Mouse (Mus musculus) stomach, embryonic 15.5 days (tissue): ENCODE measurements around the gene Srrm4. TPM values are rescaled to one million over a fixed set of nuclear protein-coding genes. Genes with fewer than 3 reads are reported as not detected.

Experiments
- ATAC-seq: fragments of 200-750 bp; cut with Nextera tagmentation; 2 replicates; pipeline ENCODE4 v1.8.0; 2017; ENCODE audit warnings: low read depth, moderate number of reproducible peaks, moderate TSS enrichment; ENCODE audit not compliant: insufficient read depth, low FRiP score
- H3K27ac ChIP-seq: fragments of 300-500 bp; sonication (generic); 2 replicates; pipeline ENCODE4 v1.5.1; 2015; ENCODE audit warnings: mild to moderate bottlenecking, inconsistent platforms
- H3K27me3 ChIP-seq: fragments of 300-500 bp; sonication (generic); replicated peaks from 2 replicates; pipeline ENCODE4 v1.6.1; 2015; ENCODE audit warnings: inconsistent platforms
- H3K36me3 ChIP-seq: fragments of 300-500 bp; sonication (generic); 2 replicates; pipeline ENCODE4 v1.6.1; 2015; ENCODE audit warnings: inconsistent platforms
- H3K4me1 ChIP-seq: fragments of 300-500 bp; sonication (generic); 2 replicates; pipeline ENCODE4 v1.6.1; 2015; ENCODE audit warnings: inconsistent platforms
- H3K4me2 ChIP-seq: fragments of 300-500 bp; sonication (generic); 2 replicates; pipeline ENCODE4 v1.6.1; 2015; ENCODE audit warnings: mild to moderate bottlenecking, inconsistent platforms
- H3K4me3 ChIP-seq: fragments of 300-500 bp; sonication (generic); replicated peaks from 2 replicates; pipeline ENCODE4 v1.5.1; 2015; ENCODE audit warnings: inconsistent platforms
- H3K9ac ChIP-seq: fragments of 300-500 bp; sonication (generic); 2 replicates; pipeline ENCODE4 v1.6.1; 2015; ENCODE audit warnings: inconsistent platforms
- H3K9me3 ChIP-seq: fragments of 300-500 bp; sonication (generic); 2 replicates; pipeline ENCODE4 v1.6.1; 2016; ENCODE audit warnings: inconsistent platforms
- WGBS: fragments of 180-500 bp; shearing (Covaris S2); methylation state at CpG from one replicate; pipeline ENCODE4 v1.1.7; 2015; 5-methylcytosine and 5-hydroxymethylcytosine counted together
- polyA plus RNA-seq: library from polyadenylated mRNA; unstranded; fragments of >200 nt; fragmentation: Nextera tagmentation; extraction: Ambion mirVana; gene quantifications from 2 replicates; pipeline ENCODE4 v1.2.1, GENCODE M21; 2015

Gene Srrm4
- polyA plus RNA-seq, 1 experiment from 2014 or later: 1.4 TPM

DNA sequence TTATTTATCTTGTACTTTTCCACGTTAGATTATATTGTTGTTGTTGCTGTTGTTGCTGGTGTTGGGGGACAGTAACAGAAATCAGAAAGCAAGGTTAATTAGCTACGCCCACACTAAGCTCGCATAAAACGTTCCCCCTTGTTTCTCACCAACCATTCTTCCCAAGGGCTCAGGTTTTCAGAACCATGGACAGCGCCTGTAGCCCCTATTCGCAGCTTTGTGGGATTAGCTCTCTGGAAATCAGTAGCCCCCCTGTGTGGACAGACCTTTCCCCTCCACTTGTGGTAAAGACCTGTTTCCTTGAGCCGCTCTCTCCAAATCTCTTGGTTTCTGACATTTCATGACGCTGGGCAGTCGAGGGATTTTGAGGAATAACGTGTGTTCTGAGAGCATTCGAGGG, 45.9 kb downstream of the Srrm4 start:
- no peak overlapping the region for H3K4me2 ChIP-seq
- H3K36me3 ChIP-seq: no peaks in the 10 kb centered on the region
- H3K9me3 ChIP-seq: no peaks in the 10 kb centered on the region
- H3K27ac ChIP-seq: no peak overlapping the region
- no peak overlapping the region for H3K9ac ChIP-seq
- no peaks in the 10 kb centered on the region for H3K4me1 ChIP-seq
- no peak overlapping the region for H3K4me3 ChIP-seq
- no peak for ATAC-seq
- H3K27me3 ChIP-seq: no peaks in the 10 kb centered on the region
- 37% methylated on average over 11 of the region's 11 CpGs for WGBS

DNA sequence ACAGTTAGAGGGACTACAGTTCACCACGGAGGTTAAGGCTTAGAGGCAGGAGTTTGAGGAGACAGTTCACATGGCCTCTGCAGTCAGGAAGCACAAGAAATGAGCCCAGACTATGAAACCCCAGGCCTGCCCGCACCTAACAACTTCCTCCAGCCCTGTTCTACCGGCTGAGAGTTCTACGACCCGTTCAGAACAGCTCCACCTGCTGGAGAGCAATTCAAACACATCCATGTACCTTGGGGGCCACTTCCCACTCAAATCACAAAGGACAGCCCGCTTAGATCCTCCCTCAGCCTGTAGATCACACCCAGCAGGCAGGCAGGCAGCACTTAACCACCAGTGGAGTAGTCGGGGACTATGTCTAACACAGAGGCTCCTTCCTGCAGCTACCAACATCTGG, 49.3 kb downstream of the Srrm4 start:
- 53% methylated on average over 7 of the region's 7 CpGs for WGBS
- H3K9me3 ChIP-seq: no peaks in the 10 kb centered on the region
- no peak overlapping the region for H3K4me2 ChIP-seq
- H3K4me3 ChIP-seq: no peak overlapping the region
- H3K36me3 ChIP-seq: no peaks in the 10 kb centered on the region
- no peak overlapping the region for H3K9ac ChIP-seq
- H3K27ac ChIP-seq: no peak overlapping the region
- ATAC-seq: no peak
- H3K27me3 ChIP-seq: no peaks in the 10 kb centered on the region
- H3K4me1 ChIP-seq: no peaks in the 10 kb centered on the region

DNA sequence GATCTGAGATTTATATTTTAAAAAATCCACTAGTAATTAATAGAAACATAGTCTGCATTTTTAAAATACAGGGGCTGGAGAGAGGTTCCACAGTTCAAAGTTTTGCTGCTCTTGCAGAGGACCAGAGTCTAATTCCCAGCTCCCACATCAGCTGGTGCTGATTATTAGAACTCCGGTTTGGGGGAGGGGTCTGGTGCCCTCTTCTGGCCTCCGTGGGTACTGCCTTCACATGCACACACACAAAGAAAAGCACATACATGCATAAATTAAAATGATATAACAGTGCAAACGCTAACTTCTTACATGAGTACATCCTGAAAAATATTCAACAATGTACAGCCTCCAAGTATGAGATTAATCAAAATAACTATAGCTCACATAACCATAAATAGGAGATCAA, 50.5 kb downstream of the Srrm4 start:
- no peak overlapping the region for H3K4me3 ChIP-seq
- H3K27ac ChIP-seq: no peak overlapping the region
- no peak overlapping the region for H3K4me2 ChIP-seq
- H3K9ac ChIP-seq: no peak overlapping the region
- no peak for ATAC-seq
- H3K4me1 ChIP-seq: no peaks in the 10 kb centered on the region
- H3K9me3 ChIP-seq: no peaks in the 10 kb centered on the region
- WGBS: 79% methylated on average over 3 of the region's 3 CpGs
- H3K27me3 ChIP-seq: no peaks in the 10 kb centered on the region
- H3K36me3 ChIP-seq: no peaks in the 10 kb centered on the region

GRCm38 (mm10) chr5:116539360-116539759, 52.3 kb downstream of the Srrm4 start:
- Histone ChIP-seq H3K4me2 (no peak overlapping the region), H3K9ac (no peak overlapping the region), H3K9me3 (no peaks in the 10 kb centered on the region), H3K27me3 (no peaks in the 10 kb centered on the region), H3K36me3 (no peaks in the 10 kb centered on the region), H3K27ac (no peak overlapping the region), H3K4me1 (no peaks in the 10 kb centered on the region), H3K4me3 (no peak overlapping the region)
- 58% methylated on average over 3 of the region's 3 CpGs for whole genome bisulfite sequencing
- no peak for ATAC-seq

DNA sequence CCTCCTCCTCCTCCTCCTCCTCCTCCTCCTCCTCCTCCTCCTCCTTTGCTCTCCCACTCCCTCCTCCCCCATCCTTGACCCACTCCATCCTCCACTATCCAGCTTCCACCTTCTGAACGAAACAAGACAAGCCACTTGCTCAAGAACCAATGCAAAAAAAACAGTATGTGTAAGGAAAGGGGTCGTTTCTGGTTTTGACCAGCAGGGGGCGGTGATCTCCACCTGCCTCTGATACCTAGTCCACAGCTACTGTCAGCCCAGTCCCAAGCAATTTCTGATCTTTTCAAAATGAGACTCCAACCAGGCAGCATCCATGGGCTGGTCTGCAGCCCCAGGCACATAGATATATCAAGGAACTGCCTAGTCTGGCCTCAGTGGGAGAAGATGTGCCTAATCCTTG, 53.1 kb downstream of the Srrm4 start:
- Histone ChIP-seq H3K4me1 (no peaks in the 10 kb centered on the region), H3K27ac (no peak overlapping the region), H3K9me3 (no peaks in the 10 kb centered on the region), H3K4me3 (no peak overlapping the region), H3K27me3 (no peaks in the 10 kb centered on the region), H3K36me3 (no peaks in the 10 kb centered on the region), H3K9ac (no peak overlapping the region), H3K4me2 (no peak overlapping the region)
- no peak for ATAC-seq
- WGBS: 60% methylated on average over 3 of the region's 3 CpGs

GRCm38 (mm10) chr5:116526324-116526723, 65.3 kb downstream of the Srrm4 start:
- Histone ChIP-seq H3K27ac (no peak overlapping the region), H3K36me3 (no peaks in the 10 kb centered on the region), H3K27me3 (no peaks in the 10 kb centered on the region), H3K9me3 (no peaks in the 10 kb centered on the region), H3K4me1 (no peaks in the 10 kb centered on the region), H3K4me3 (no peak overlapping the region), H3K9ac (no peak overlapping the region), H3K4me2 (no peak overlapping the region)
- no peak for ATAC-seq
- WGBS: 69% methylated on average over 4 of the region's 4 CpGs

DNA sequence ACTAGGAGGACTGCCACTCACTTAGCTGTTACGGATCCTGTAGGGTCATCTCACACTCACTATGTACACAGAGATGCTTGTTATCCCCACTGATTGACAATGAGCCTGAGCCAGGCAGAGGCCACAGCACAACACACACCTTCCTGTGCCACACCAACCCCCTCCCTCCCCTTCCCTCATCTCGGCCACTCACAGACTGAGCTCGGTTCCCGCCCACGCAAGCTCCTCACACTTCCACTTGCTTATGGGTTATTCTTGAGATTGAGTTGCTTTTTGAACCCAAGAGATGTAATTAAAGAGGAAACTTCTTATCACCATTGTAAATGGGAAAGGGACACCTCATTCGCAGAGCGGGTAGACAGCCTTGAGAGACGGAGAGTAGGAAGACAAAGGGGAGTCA, 66.3 kb downstream of the Srrm4 start:
- Histone ChIP-seq H3K27ac (no peak overlapping the region), H3K9ac (no peak overlapping the region), H3K4me3 (no peak overlapping the region), H3K4me1 (no peaks in the 10 kb centered on the region), H3K36me3 (no peaks in the 10 kb centered on the region), H3K9me3 (no peaks in the 10 kb centered on the region), H3K4me2 (no peak overlapping the region), H3K27me3 (no peaks in the 10 kb centered on the region)
- 84% methylated on average over 8 of the region's 8 CpGs for WGBS
- no peak for ATAC-seq

DNA sequence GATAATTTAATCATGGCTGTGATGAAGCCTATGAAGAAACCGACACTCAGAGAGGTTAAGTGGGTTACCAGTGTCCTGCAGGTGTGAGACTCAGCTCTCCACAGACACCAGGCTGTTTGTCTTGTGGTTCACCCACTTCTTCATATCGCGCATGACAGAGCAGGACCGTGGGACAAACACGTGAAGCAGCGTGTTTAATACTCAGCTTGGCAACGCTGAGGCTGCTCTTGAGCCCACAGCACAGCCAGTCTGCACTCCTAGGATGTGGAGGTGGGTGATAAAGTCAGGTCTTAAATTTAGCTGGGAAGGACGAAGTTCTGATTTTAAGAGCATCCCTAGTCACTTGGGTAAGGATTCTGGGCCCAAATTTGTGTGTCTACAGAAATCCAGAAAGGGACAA, 68.1 kb downstream of the Srrm4 start:
- WGBS: 86% methylated on average over 8 of the region's 8 CpGs
- no peak overlapping the region for H3K27ac ChIP-seq
- no peaks in the 10 kb centered on the region for H3K36me3 ChIP-seq
- no peaks in the 10 kb centered on the region for H3K4me1 ChIP-seq
- H3K9ac ChIP-seq: no peak overlapping the region
- no peaks in the 10 kb centered on the region for H3K27me3 ChIP-seq
- ATAC-seq: no peak
- H3K4me2 ChIP-seq: no peak overlapping the region
- H3K9me3 ChIP-seq: no peaks in the 10 kb centered on the region
- H3K4me3 ChIP-seq: no peak overlapping the region

DNA sequence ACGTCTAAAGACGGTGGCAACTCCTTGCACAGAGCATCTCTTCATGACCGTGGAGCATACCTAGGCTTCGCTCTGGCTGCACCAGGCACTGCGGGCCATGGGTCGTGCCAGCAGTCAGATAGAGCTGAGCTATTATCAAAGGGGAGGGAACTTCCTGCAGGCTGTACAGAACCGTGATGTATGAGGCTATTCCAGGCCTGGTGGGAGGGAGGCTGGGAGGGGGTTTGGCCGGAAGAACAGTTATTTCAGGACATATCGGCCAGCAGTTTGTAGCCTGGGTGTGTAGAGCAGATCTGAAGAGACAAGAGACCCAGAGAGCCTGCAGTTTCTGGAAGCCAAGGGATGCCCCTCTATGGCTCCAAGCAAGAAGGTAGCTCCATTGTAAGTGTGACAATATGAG, 68.5 kb downstream of the Srrm4 start:
- 52% methylated on average over 9 of the region's 9 CpGs for WGBS
- no peak overlapping the region for H3K4me3 ChIP-seq
- no peak for ATAC-seq

DNA sequence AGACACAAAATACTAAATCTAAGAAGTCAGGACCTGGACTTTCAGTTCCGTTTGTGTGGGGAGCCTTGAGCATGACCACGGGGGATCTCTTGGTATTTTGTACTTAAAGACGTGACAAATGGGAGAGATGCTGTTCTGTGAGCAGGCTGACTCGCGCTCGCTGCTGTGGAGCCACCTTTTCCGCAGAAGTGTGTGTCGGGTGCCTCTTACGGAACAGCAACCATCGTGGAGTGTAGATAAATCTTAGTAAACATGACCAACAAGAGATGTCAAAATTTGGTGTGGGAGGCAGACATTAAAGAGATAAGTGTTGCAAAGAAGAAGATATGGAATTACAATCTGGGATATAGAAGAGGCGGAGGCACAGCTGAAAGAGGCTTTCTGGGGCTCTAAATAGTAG, 69.3 kb downstream of the Srrm4 start:
- Histone ChIP-seq H3K4me3 (no peak overlapping the region), H3K27me3 (no peaks in the 10 kb centered on the region), H3K9me3 (no peaks in the 10 kb centered on the region), H3K4me1 (no peaks in the 10 kb centered on the region), H3K36me3 (no peaks in the 10 kb centered on the region), H3K4me2 (no peak overlapping the region), H3K27ac (no peak overlapping the region), H3K9ac (no peak overlapping the region)
- no peak for ATAC-seq
- WGBS: 76% methylated on average over 11 of the region's 11 CpGs

More for the DNA sequence above, 68.5 kb downstream of the Srrm4 start:
- Histone ChIP-seq H3K9ac (no peak overlapping the region), H3K4me1 (no peaks in the 10 kb centered on the region), H3K4me2 (no peak overlapping the region), H3K27me3 (no peaks in the 10 kb centered on the region), H3K27ac (no peak overlapping the region), H3K36me3 (no peaks in the 10 kb centered on the region), H3K9me3 (no peaks in the 10 kb centered on the region)

- no peak overlapping the region for H3K4me3 ChIP-seq
- H3K9me3 ChIP-seq: no peaks in the 10 kb centered on the region
- H3K4me2 ChIP-seq: no peak overlapping the region
- no peaks in the 10 kb centered on the region for H3K27me3 ChIP-seq
- no peak overlapping the region for H3K27ac ChIP-seq
- no peak for ATAC-seq
- no peak overlapping the region for H3K9ac ChIP-seq
- H3K4me1 ChIP-seq: no peaks in the 10 kb centered on the region
- no peaks in the 10 kb centered on the region for H3K36me3 ChIP-seq
- WGBS: 28% methylated on average over 4 of the region's 4 CpGs
These were observed 73.6 kb downstream of the Srrm4 start for GRCm38 (mm10) chr5:116518047-116518446.

GRCm38 (mm10) chr5:116512135-116512534, 79.5 kb downstream of the Srrm4 start:
- Histone ChIP-seq H3K4me1 (no peaks in the 10 kb centered on the region), H3K4me3 (no peak overlapping the region), H3K4me2 (no peak overlapping the region), H3K27me3 (no peaks in the 10 kb centered on the region), H3K27ac (no peak overlapping the region), H3K9ac (no peak overlapping the region), H3K9me3 (no peaks in the 10 kb centered on the region), H3K36me3 (no peaks in the 10 kb centered on the region)
- 68% methylated on average over 4 of the region's 4 CpGs for WGBS
- ATAC-seq: no peak

DNA sequence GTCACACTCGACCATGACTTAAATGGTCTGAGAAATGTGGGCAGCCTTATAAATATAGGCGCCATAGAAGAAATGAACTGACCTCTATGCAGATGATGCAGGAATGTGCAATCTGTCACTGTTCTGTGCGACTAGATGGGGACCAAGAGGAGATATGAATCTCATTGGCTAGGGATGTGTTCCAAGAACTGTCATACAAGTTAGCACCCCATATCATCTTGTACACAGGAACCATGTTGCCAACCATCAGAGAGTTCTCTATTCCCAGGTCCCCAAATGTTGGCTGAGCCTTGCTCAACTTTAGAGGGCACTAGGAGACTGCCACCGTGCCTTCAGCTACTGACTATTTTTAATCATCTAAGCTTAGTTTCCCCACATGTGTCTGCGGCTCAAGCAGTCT, 81.4 kb downstream of the Srrm4 start:
- ATAC-seq: no peak
- H3K4me1 ChIP-seq: no peaks in the 10 kb centered on the region
- 76% methylated on average over 5 of the region's 5 CpGs for WGBS
- no peak overlapping the region for H3K4me2 ChIP-seq
- no peaks in the 10 kb centered on the region for H3K36me3 ChIP-seq
- no peak overlapping the region for H3K27ac ChIP-seq
- H3K9me3 ChIP-seq: no peaks in the 10 kb centered on the region
- no peak overlapping the region for H3K4me3 ChIP-seq
- H3K9ac ChIP-seq: no peak overlapping the region
- H3K27me3 ChIP-seq: no peaks in the 10 kb centered on the region
